ENCODE assay signal across 20 mouse cellular contexts in the genomic region with DNA sequence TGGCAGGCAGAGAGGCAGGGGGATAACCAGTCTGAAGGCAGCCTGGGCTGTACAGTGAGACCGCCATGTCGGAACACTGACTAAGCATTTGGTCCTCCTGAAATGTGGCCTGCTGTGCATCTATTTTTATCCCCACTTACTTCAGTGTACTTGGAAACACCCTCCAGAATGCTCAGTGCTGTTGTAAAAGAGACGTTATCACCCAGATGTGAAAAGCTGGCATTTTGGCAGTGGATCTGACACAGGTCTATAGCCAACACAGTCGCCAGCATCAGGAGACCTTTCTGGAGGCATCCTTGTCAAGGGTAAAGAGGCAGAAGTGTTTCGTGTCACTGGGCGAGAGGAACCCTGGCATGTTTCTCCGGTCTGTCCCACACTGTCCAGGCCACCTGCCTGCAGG.
DNase-seq lines count a peak whose midpoint lies in the region; ATAC-seq lines count a peak whose summit lies in the region.
"Had no signal": no experiment of that assay in that cellular context is flagged by ENCODE, and none has a peak within 500 bp of the region (broad histone marks: within the 10 kb centered on the region; RNA-seq: fewer than 3 reads in every experiment).

No protein-coding gene starts in this region.

- H3K4me1 ChIP-seq in heart, embryonic 13.5 days, result peaks cover 6% of the 10 kb centered on the region; the same call in 1 of the 2 replicates
- H3K4me1 ChIP-seq: embryonic facial prominence, embryonic 15.5 days; forebrain, embryonic 10.5 days had no signal

- H3K9me3 ChIP-seq in heart, embryonic 13.5 days, result no peaks in the 10 kb centered on the region
- H3K9me3 ChIP-seq: embryonic facial prominence, embryonic 15.5 days; forebrain, embryonic 10.5 days; hindbrain, embryonic 15.5 days had no signal

- H3K9ac ChIP-seq in heart, embryonic 13.5 days, result no peak overlapping the region
- H3K9ac ChIP-seq: embryonic facial prominence, embryonic 15.5 days; hindbrain, embryonic 15.5 days had no signal

- 54% methylated on average over 7 of the region's 7 CpGs for WGBS in heart, embryonic 13.5 days

- no peak overlapping the region for H3K4me3 ChIP-seq in heart, embryonic 13.5 days
- H3K4me3 ChIP-seq: embryonic facial prominence, embryonic 15.5 days; erythroblast, embryonic 14.5 days; forebrain, embryonic 10.5 days; gastrocnemius, adult 2 months; hindbrain, embryonic 15.5 days had no signal

- 0 out of 2 replicates have a peak overlapping the region, but pooled peaks have one; percentile 27 for H3K4me2 ChIP-seq in heart, embryonic 13.5 days
- H3K4me2 ChIP-seq: embryonic facial prominence, embryonic 15.5 days; hindbrain, embryonic 15.5 days had no signal

- H3K27me3 ChIP-seq in heart, embryonic 13.5 days (replicated peaks), result no peaks in the 10 kb centered on the region
- H3K27me3 ChIP-seq: embryonic facial prominence, embryonic 15.5 days; hindbrain, embryonic 15.5 days had no signal

- H3K36me3 ChIP-seq in heart, embryonic 13.5 days, result no peaks in the 10 kb centered on the region
- H3K36me3 ChIP-seq: embryonic facial prominence, embryonic 15.5 days; forebrain, embryonic 10.5 days; hindbrain, embryonic 15.5 days had no signal

- DNase-seq in heart, adult 18-20 months, result peak; percentile 15 to 31
- DNase-seq in heart, postnatal 25 days (ENCODE audit: low spot score), result no peak
- DNase-seq in brain, adult 2 months (ENCODE audit: low read depth, low spot score), result peak; percentile 44
- peak; percentile 7 for DNase-seq in heart, postnatal 4 days
- no peak for DNase-seq in thymus, adult 18-20 months
- DNase-seq: adrenal gland, adult 2 months; adrenal gland, postnatal 36 days; cerebellum, adult 11 months; cerebellum, postnatal 14 days; embryo, embryonic 11 days; gastrocnemius, adult 2 months; gastrocnemius, postnatal 25 days; kidney, adult 2 months had no signal

- H3K27ac ChIP-seq in heart, embryonic 13.5 days (replicated peaks), result no peak overlapping the region
- H3K27ac ChIP-seq: embryonic facial prominence, embryonic 15.5 days; forebrain, embryonic 10.5 days; gastrocnemius, adult 2 months; hindbrain, embryonic 15.5 days had no signal

- intact Hi-C loops in heart, postnatal 25 days (cut with DNase I), result no loop called here

- ATAC-seq in heart, embryonic 13.5 days (ENCODE audit: extremely low read depth, insufficient number of reproducible peaks, low FRiP score, low TSS enrichment), result no peak
- ATAC-seq: forebrain, embryonic 14.5 days; intestine, embryonic 16.5 days had no signal

Comparison
In these comparisons a context has a peak if more than half of its experiments do, and no peak if none do; other contexts are left out.
1. DNase-seq: peak in heart, adult 18-20 months (2 of 2), brain, adult 2 months (single experiment) and heart, postnatal 4 days (single experiment); none in heart, postnatal 25 days (single experiment) and thymus, adult 18-20 months (0 of 2).